Mouse (Mus musculus) heart, adult 2 months (tissue): ENCODE measurements around the gene Slc6a8.
A peak's percentile ranks its signal among the peaks of the same experiment; 100 is the strongest.

ENCODE experiments used
- CTCF ChIP-seq: fragments of 200-600 bp; IDR thresholded peaks from 2 replicates; pipeline ENCODE4 v1.8.1; 2022; ENCODE audit warnings: antibody characterized with exemption, mild to moderate bottlenecking, moderate library complexity
- POLR2A ChIP-seq: fragments of 200-500 bp; IDR thresholded peaks from 2 replicates; pipeline ENCODE4 v1.6.1; 2011; ENCODE audit warnings: mild to moderate bottlenecking, low read depth, low read length, control low read depth; ENCODE audit not compliant: insufficient read depth

- TF ChIP-seq POLR2A (0 out of 2 replicates have a peak, but pooled peaks have one; percentile 24), CTCF (peak; percentile 81)
Measured at GRCm38 (mm10) chrX:73690917-73691629, 18.1 kb downstream of the Slc6a8 start.
